Mouse (Mus musculus) intestine, postnatal 0 days (tissue): ENCODE measurements around the gene E2f8. TPM values are rescaled to one million over a fixed set of nuclear protein-coding genes. Genes with fewer than 3 reads are reported as not detected.

Experiments used
- ATAC-seq: fragments of 200-750 bp; cut with Nextera tagmentation; 2 replicates; pipeline ENCODE4 v1.8.0; 2017; ENCODE audit warnings: mild to moderate bottlenecking, moderate TSS enrichment, moderate library complexity
- H3K27ac ChIP-seq: fragments of 300-500 bp; sonication (generic); 2 replicates; pipeline ENCODE4 v1.5.1; 2014; ENCODE audit warnings: mild to moderate bottlenecking, low read depth, low read length, moderate library complexity
- H3K27me3 ChIP-seq: fragments of 300-500 bp; sonication (generic); replicated peaks from 2 replicates; pipeline ENCODE4 v1.6.1; 2014; ENCODE audit warnings: low read length, mixed read lengths; ENCODE audit not compliant: control insufficient read depth, insufficient read depth
- H3K36me3 ChIP-seq: fragments of 300-500 bp; sonication (generic); 2 replicates; pipeline ENCODE4 v1.6.1; 2014; ENCODE audit warnings: mild to moderate bottlenecking, moderate library complexity; ENCODE audit not compliant: control insufficient read depth, insufficient read depth
- H3K4me1 ChIP-seq: fragments of 300-500 bp; sonication (generic); replicated peaks from 2 replicates; pipeline ENCODE4 v1.6.1; 2014; ENCODE audit warnings: antibody characterized with exemption, low read length, mixed read lengths; ENCODE audit not compliant: control insufficient read depth, insufficient read depth
- H3K4me2 ChIP-seq: fragments of 300-500 bp; sonication (generic); replicated peaks from 2 replicates; pipeline ENCODE4 v1.6.1; 2014; ENCODE audit warnings: low read depth, mild to moderate bottlenecking, moderate library complexity
- H3K4me3 ChIP-seq: fragments of 300-500 bp; sonication (generic); 2 replicates; pipeline ENCODE4 v1.5.1; 2014; ENCODE audit warnings: low read depth, low read length
- H3K9ac ChIP-seq: fragments of 300-500 bp; sonication (generic); 2 replicates; pipeline ENCODE4 v1.6.1; 2014; ENCODE audit warnings: mild to moderate bottlenecking, low read depth, low read length
- H3K9me3 ChIP-seq: fragments of 300-500 bp; sonication (generic); 2 replicates; pipeline ENCODE4 v1.6.1; 2016; ENCODE audit warnings: mixed run types; ENCODE audit not compliant: control insufficient read depth
- CTCF ChIP-seq: sonication (generic); IDR thresholded peaks from 2 replicates; pipeline ENCODE4 v1.5.1; 2016; ENCODE audit warnings: low read depth, mild to moderate bottlenecking, control low read depth, antibody characterized with exemption, moderate library complexity
- WGBS: fragments of 180-500 bp; shearing (Covaris S2); extraction: QIAGEN DNeasy Blood & Tissue Kit; methylation state at CpG from one replicate; pipeline ENCODE4 v1.1.7; 2014; 5-methylcytosine and 5-hydroxymethylcytosine counted together
- polyA plus RNA-seq: library from polyadenylated mRNA; unstranded; fragments of >200 nt; fragmentation: Nextera tagmentation; extraction: Ambion mirVana; gene quantifications from 2 replicates; pipeline ENCODE4 v1.2.1, GENCODE M21; 2015

The E2f8 gene
- polyA plus RNA-seq: 15.7 and 18.1 TPM in 2 replicates

DNA sequence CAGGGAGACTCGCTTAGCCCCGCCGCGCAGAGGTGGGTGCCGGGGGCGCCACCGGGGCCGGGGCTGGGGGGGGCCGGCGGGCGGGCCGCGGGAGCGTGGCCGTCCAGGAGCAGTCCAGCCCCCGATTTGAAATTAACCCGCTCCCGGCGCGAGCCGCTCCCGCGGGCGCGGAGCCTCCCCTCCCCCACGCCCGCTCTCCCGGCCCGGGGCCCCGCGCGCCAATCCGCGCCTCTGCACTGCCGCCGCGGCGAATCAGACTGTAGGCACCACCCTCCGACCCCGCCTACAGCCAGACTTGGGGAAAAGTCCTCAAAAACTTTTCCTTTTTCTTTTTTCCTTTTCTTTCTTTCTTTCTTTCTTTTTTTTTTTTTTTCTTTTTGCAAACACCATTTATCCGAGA, at the start of gene E2f8:
Gene E2f8, minus strand, starts transcription at position 111 of the 400 bp plus-strand sequence.
- no peaks in the 10 kb centered on the region for H3K9me3 ChIP-seq
- ATAC-seq: peak; percentile 73
- under 1% methylated on average over 37 of the region's 41 CpGs for WGBS
- no peaks in the 10 kb centered on the region for H3K36me3 ChIP-seq
- H3K4me2 ChIP-seq: peak within 1 kb of the TSS; percentile 94
- H3K4me3 ChIP-seq: peak within 1 kb of the TSS; percentile 91
- no peak for TF ChIP-seq CTCF
- H3K9ac ChIP-seq: peak within 1 kb of the TSS; percentile 79
- H3K4me1 ChIP-seq: peaks cover 11% of the 10 kb centered on the region
- no peaks in the 10 kb centered on the region for H3K27me3 ChIP-seq
- H3K27ac ChIP-seq: peak within 1 kb of the TSS; percentile 88

DNA sequence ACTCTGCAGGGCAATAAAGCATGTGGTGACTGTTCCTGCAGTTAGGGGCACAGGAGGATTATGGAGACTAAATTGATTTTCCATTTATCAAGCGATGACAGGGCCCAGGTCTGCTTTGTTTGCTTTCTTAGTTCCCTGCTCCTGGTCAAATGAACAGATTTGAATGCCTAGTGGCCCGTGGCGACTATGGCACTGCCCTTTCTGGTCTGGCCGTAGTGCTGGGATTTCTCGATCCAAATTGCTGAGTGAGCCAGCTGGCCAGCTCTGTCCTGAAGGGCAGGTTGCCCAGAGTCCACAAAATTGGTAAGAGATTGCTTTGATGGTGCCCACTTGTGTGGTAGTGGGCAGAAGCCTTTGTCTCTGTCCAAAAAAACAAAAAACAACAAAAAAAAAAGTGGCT, 49.0 kb upstream of the E2f8 start:
- Histone ChIP-seq H3K27ac (no peak overlapping the region), H3K9ac (no peak overlapping the region), H3K4me1 (no peaks in the 10 kb centered on the region), H3K4me2 (no peak overlapping the region), H3K36me3 (no peaks in the 10 kb centered on the region), H3K27me3 (no peaks in the 10 kb centered on the region), H3K4me3 (no peak overlapping the region), H3K9me3 (no peaks in the 10 kb centered on the region)
- WGBS: 33% methylated on average over 5 of the region's 5 CpGs
- no peak for TF ChIP-seq CTCF
- ATAC-seq: no peak

DNA sequence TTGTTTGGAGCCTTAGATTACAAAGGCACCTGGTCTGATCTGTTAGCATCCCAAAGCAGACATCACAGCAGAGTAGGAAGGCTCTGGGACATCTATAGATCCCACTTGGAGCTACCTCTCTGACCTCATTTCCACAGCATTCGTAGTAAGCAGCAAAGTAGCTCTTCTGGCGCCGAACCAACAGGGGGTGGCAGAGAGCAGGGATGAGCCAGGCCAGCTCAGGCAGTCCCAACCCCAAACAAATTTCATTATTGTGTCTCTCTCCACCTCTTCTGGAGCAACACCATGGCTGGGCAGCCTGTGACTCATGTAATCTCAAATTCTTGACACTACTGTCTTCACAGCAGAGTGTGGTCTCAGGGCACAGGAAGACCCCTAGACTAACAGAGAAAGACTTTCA, 47.0 kb upstream of the E2f8 start:
- TF ChIP-seq CTCF: peak; percentile 84
- no peaks in the 10 kb centered on the region for H3K9me3 ChIP-seq
- no peak overlapping the region for H3K4me2 ChIP-seq
- H3K9ac ChIP-seq: no peak overlapping the region
- H3K4me1 ChIP-seq: no peaks in the 10 kb centered on the region
- H3K27ac ChIP-seq: no peak overlapping the region
- no peak for ATAC-seq
- no peaks in the 10 kb centered on the region for H3K36me3 ChIP-seq
- no peaks in the 10 kb centered on the region for H3K27me3 ChIP-seq
- WGBS: 25% methylated on average over 3 of the region's 3 CpGs
- no peak overlapping the region for H3K4me3 ChIP-seq

DNA sequence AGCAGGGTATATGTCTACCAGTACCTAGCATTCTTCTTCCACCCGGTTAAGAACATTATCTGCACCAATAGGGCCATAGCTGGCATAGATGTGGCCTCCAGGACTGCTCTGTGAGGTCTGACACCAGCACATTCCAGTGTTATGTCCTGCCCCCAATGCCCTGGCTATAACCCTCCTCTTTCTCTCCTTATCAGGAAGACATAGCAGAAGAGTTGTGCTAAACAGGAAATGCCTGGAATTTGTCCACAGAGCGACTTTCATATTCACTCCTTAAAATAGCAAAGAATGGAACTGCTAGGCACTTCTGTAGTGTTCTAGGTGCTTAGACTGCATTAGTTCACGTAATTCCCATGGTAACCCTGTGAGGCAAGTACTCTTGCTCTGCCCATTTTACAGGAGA, 43.8 kb upstream of the E2f8 start:
- H3K4me1 ChIP-seq: no peaks in the 10 kb centered on the region
- no peaks in the 10 kb centered on the region for H3K9me3 ChIP-seq
- H3K4me3 ChIP-seq: no peak overlapping the region
- 0 out of 2 replicates have a peak, but pooled peaks have one; percentile 19 for ATAC-seq
- no peaks in the 10 kb centered on the region for H3K36me3 ChIP-seq
- TF ChIP-seq CTCF: no peak
- H3K9ac ChIP-seq: no peak overlapping the region
- no peak overlapping the region for H3K27ac ChIP-seq
- 66% methylated on average over 3 of the region's 3 CpGs for WGBS
- H3K27me3 ChIP-seq: no peaks in the 10 kb centered on the region
- H3K4me2 ChIP-seq: no peak overlapping the region

GRCm38 (mm10) chr7:48923620-48924019, 42.2 kb upstream of the E2f8 start:
- Histone ChIP-seq H3K27me3 (no peaks in the 10 kb centered on the region), H3K9me3 (no peaks in the 10 kb centered on the region), H3K4me3 (no peak overlapping the region), H3K27ac (no peak overlapping the region), H3K9ac (no peak overlapping the region), H3K4me1 (no peaks in the 10 kb centered on the region), H3K36me3 (no peaks in the 10 kb centered on the region), H3K4me2 (no peak overlapping the region)
- no peak for ATAC-seq
- TF ChIP-seq CTCF: no peak
- 64% methylated on average over 10 of the region's 10 CpGs for WGBS

DNA sequence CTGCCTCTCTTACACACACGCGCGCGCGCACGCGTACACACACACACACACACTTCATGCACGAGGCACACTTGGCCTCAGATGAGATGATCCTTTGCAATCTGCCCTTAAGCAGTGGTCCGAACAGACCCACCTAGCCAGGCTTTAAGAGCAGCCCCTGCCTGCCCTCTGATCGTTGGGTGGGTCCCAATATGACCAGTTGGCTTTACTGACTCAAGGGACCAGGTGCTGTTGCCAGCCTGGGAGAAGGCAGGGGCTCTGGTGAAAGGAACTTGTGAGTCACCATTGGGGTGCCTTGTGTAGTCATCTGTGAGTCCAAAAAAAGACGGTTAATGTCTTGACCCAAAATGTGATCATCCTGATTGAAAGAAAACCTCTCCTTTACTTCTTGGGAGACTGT, 37.0 kb upstream of the E2f8 start:
- no peaks in the 10 kb centered on the region for H3K9me3 ChIP-seq
- H3K4me2 ChIP-seq: no peak overlapping the region
- no peaks in the 10 kb centered on the region for H3K27me3 ChIP-seq
- TF ChIP-seq CTCF: no peak
- H3K4me1 ChIP-seq: no peaks in the 10 kb centered on the region
- no peak overlapping the region for H3K9ac ChIP-seq
- H3K36me3 ChIP-seq: no peaks in the 10 kb centered on the region
- H3K27ac ChIP-seq: no peak overlapping the region
- 58% methylated on average over 11 of the region's 11 CpGs for WGBS
- no peak for ATAC-seq
- H3K4me3 ChIP-seq: no peak overlapping the region

GRCm38 (mm10) chr7:48917988-48918387, 36.6 kb upstream of the E2f8 start:
- Histone ChIP-seq H3K27ac (no peak overlapping the region), H3K4me2 (no peak overlapping the region), H3K4me3 (no peak overlapping the region), H3K9me3 (no peaks in the 10 kb centered on the region), H3K27me3 (no peaks in the 10 kb centered on the region), H3K9ac (no peak overlapping the region), H3K4me1 (no peaks in the 10 kb centered on the region), H3K36me3 (no peaks in the 10 kb centered on the region)
- no peak for TF ChIP-seq CTCF
- ATAC-seq: no peak
- WGBS: 49% methylated on average over 5 of the region's 5 CpGs
